Mouse (Mus musculus): ENCODE measurements around the gene Gsdma3.

GRCm38 (mm10) chr11:98595955-98596354, 30.2 kb upstream of the Gsdma3 start:
- TF ChIP-seq CTCF (IDR thresholded peaks at IDR 0.05; ENCODE audit: control insufficient read depth, insufficient read depth, low read length), result no peak
- no peak for TF ChIP-seq POLR2A (IDR thresholded peaks at IDR 0.05; ENCODE audit: borderline replicate concordance, control insufficient read depth, low read depth, low read length)
